Mouse (Mus musculus) left cerebral cortex, postnatal 10 days (tissue): ENCODE measurements around the gene Lpp. TPM values are rescaled to one million over a fixed set of nuclear protein-coding genes. Genes with fewer than 3 reads are reported as not detected.

ENCODE experiments used
- DNase-seq, 2 experiments: peaks; one replicate each; pipeline ENCODE4 v3.0.0; 2021 to 2022; ENCODE audit warnings: low spot score in 2 of 2, mixed read lengths in 1 of 2; ENCODE audit errors: extremely low spot score in 1 of 2
- intact Hi-C: fragments of 180-260 bp; cut with DNase I; formaldehyde crosslinking; loops from one replicate; pipeline ENCODE4 v1.15.1; 2025
- total RNA-seq, 2 experiments: library from RNA; stranded (reverse); gene quantifications; 2 replicates each; pipeline ENCODE4 v1.2.3; 2021

Gene Lpp
- total RNA-seq, 2 experiments from 2014 or later, result 8.8 to 9.8 TPM

GRCm38 (mm10) chr16:24487782-24488241 lies 94.5 kb downstream of the Lpp start:
- intact Hi-C loops, result loop anchor here (10.0 kb wide), 1 partner anchor 503 kb away; the partner anchor contains the start of genes Bcl6 and Gm37419
- peak; percentile 28 to 66 for DNase-seq

GRCm38 (mm10) chr16:24489516-24490285 lies 96.4 kb downstream of the Lpp start:
- no peak for DNase-seq
- intact Hi-C loops, result loop anchor here (10.0 kb wide), 1 partner anchor 505 kb away; the partner anchor contains the start of genes Bcl6 and Gm37419

GRCm38 (mm10) chr16:24490751-24491485 lies 97.6 kb downstream of the Lpp start:
- DNase-seq, result no peak
- intact Hi-C loops, result no loop called here

GRCm38 (mm10) chr16:24491486-24491758 lies 98.1 kb downstream of the Lpp start:
- no peak for DNase-seq
- intact Hi-C loops, result no loop called here

GRCm38 (mm10) chr16:24492194-24492940 lies 99.1 kb downstream of the Lpp start:
- DNase-seq, result no peak
- intact Hi-C loops, result no loop called here

GRCm38 (mm10) chr16:24494531-24494930 lies 101.2 kb downstream of the Lpp start:
- no peak for DNase-seq
- intact Hi-C loops, result no loop called here

GRCm38 (mm10) chr16:24495461-24495860 lies 102.2 kb downstream of the Lpp start:
- intact Hi-C loops, result no loop called here
- no peak for DNase-seq

GRCm38 (mm10) chr16:24496635-24497034 lies 103.3 kb downstream of the Lpp start:
- DNase-seq, result no peak
- intact Hi-C loops, result no loop called here

GRCm38 (mm10) chr16:24497413-24497812 lies 104.1 kb downstream of the Lpp start:
- intact Hi-C loops, result no loop called here
- no peak for DNase-seq

GRCm38 (mm10) chr16:24498103-24498659 lies 104.9 kb downstream of the Lpp start:
- intact Hi-C loops, result no loop called here
- no peak for DNase-seq

GRCm38 (mm10) chr16:24501197-24501596 lies 107.9 kb downstream of the Lpp start:
- DNase-seq, result no peak
- intact Hi-C loops, result no loop called here

GRCm38 (mm10) chr16:24501628-24502294 lies 108.5 kb downstream of the Lpp start:
- DNase-seq, result no peak
- intact Hi-C loops, result no loop called here

GRCm38 (mm10) chr16:24502295-24502823 lies 109.1 kb downstream of the Lpp start:
- intact Hi-C loops, result no loop called here
- DNase-seq, result no peak

- no peak for DNase-seq
- intact Hi-C loops, result no loop called here
Measured at GRCm38 (mm10) chr16:24504838-24505605, 111.7 kb downstream of the Lpp start.

GRCm38 (mm10) chr16:24506237-24506636 lies 112.9 kb downstream of the Lpp start:
- intact Hi-C loops, result no loop called here
- no peak for DNase-seq

- intact Hi-C loops, result no loop called here
- DNase-seq, result no peak
Measured at GRCm38 (mm10) chr16:24506740-24507139, 113.4 kb downstream of the Lpp start.

- intact Hi-C loops, result no loop called here
- DNase-seq, result no peak
Measured at GRCm38 (mm10) chr16:24507927-24508540, 114.7 kb downstream of the Lpp start.
